Mouse (Mus musculus): ENCODE results near the gene Ccl12. TPM values are rescaled to one million over a fixed set of nuclear protein-coding genes. Genes with fewer than 3 reads are reported as not detected.

Gene Ccl12
- 1.3 and 3.1 TPM in 2 replicates for polyA plus RNA-seq (2012; rRNA removed)

GRCm38 (mm10) chr11:82101529-82101928, at the start of gene Ccl12:
Ccl12 (plus strand) TSS chr11:82101845.

GRCm38 (mm10) chr11:82057646-82058045, 44.0 kb upstream of the Ccl12 start, which contains the start of gene Ccl11:
Ccl11 (plus strand) TSS chr11:82057823.

GRCm38 (mm10) chr11:82114885-82115284, 13.2 kb downstream of the Ccl12 start, which contains the start of gene Ccl8:
Ccl8 (plus strand) TSS chr11:82115185.

Other genes starting within 250 kb of the Ccl12 start
- gene 5530401A14Rik, start 241.2 kb upstream of the Ccl12 start, polyA plus RNA-seq (2012; rRNA removed) = 0.04 and 0.11 TPM in 2 replicates
- gene Asic2, start 133.4 kb upstream of the Ccl12 start, polyA plus RNA-seq (2012; rRNA removed) = 25.3 and 25.7 TPM in 2 replicates
- 0.32 and 16.5 TPM in 2 replicates for gene Ccl2, start 66.3 kb upstream of the Ccl12 start, polyA plus RNA-seq (2012; rRNA removed)
- gene Gm17268, start 63.3 kb upstream of the Ccl12 start, polyA plus RNA-seq (2012; rRNA removed) = not detected in 2 replicates
- gene Ccl7, start 56.1 kb upstream of the Ccl12 start, polyA plus RNA-seq (2012; rRNA removed) = 0.31 and 1.4 TPM in 2 replicates
- 0.09 and 0.99 TPM in 2 replicates for gene Ccl11, start 44.0 kb upstream of the Ccl12 start, polyA plus RNA-seq (2012; rRNA removed)
- gene Ccl8, start 13.3 kb downstream of the Ccl12 start, polyA plus RNA-seq (2012; rRNA removed) = 0.13 TPM in 1 of 2 replicates, not detected in the other
- gene Ccl1, start 203.8 kb downstream of the Ccl12 start, polyA plus RNA-seq (2012; rRNA removed) = 0.13 and 0.27 TPM in 2 replicates

Data from central nervous system, embryonic 18 days (tissue).